Mouse (Mus musculus) liver, adult 2 months (tissue): ENCODE measurements around the gene Pld1.

Experiments used
- CTCF ChIP-seq: fragments of 200-500 bp; IDR thresholded peaks from 2 replicates; pipeline ENCODE4 v1.5.1; 2011; ENCODE audit warnings: low read depth, low read length, control low read depth
- POLR2A ChIP-seq: fragments of 200-500 bp; IDR thresholded peaks from 2 replicates; pipeline ENCODE4 v1.6.1; 2011; ENCODE audit warnings: low read length, control low read depth; ENCODE audit not compliant: insufficient read depth; ENCODE audit errors: extremely low read depth

- TF ChIP-seq CTCF = no peak
- TF ChIP-seq POLR2A = no peak
Observed at GRCm38 (mm10) chr3:28083218-28083617, 144.7 kb downstream of the Pld1 start.
